Mouse (Mus musculus) gastrocnemius, postnatal 14 days (tissue): ENCODE results near the gene Hspb7. TPM values are rescaled to one million over a fixed set of nuclear protein-coding genes. Genes with fewer than 3 reads are reported as not detected.

Source experiments
- DNase-seq: peaks from one replicate; pipeline ENCODE4 v3.0.0; 2021; ENCODE audit warnings: mixed read lengths
- intact Hi-C: fragments of 180-260 bp; cut with DNase I; formaldehyde crosslinking; loops from one replicate; pipeline ENCODE4 v1.15.1; 2025; ENCODE audit warnings: low total_unique reads
- total RNA-seq, 2 experiments: library from RNA; stranded (reverse); gene quantifications; 2 replicates each; pipeline ENCODE4 v1.2.3; 2021

The Hspb7 gene
- total RNA-seq, 2 experiments from 2014 or later = 218 to 313 TPM

DNA sequence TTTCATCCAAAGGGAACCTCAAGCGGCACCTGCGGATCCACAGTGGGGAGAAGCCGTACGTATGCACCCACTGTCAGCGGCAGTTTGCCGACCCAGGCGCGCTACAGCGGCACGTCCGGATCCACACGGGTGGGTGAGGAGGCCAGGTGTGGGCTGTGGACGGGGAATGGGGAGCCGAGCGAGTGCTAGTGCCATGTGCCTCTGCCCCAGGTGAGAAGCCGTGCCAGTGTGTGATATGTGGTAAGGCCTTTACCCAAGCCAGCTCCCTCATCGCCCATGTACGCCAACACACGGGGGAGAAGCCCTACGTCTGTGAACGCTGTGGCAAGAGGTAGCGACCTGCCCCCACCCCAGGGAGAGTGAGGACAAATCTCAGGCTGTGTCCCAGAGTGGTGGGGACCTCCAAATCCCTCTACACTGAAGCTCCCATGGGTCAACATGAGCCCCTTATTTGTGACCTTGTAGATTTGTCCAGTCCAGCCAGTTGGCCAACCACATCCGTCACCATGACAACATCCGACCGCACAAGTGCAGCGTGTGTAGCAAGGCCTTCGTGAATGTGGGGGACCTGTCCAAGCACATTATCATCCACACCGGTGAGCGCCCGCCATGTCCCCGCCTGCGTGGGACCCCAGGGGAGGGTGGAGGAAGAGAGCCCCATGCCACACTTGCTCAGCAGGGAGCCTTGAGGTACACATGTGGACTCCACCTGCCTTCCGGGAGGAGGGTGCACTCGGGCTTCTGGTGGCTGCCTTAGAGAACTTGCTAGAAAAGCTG lies 45.1 kb downstream of the Hspb7 start:
- intact Hi-C loops = no loop called here
- DNase-seq = no peak

DNA sequence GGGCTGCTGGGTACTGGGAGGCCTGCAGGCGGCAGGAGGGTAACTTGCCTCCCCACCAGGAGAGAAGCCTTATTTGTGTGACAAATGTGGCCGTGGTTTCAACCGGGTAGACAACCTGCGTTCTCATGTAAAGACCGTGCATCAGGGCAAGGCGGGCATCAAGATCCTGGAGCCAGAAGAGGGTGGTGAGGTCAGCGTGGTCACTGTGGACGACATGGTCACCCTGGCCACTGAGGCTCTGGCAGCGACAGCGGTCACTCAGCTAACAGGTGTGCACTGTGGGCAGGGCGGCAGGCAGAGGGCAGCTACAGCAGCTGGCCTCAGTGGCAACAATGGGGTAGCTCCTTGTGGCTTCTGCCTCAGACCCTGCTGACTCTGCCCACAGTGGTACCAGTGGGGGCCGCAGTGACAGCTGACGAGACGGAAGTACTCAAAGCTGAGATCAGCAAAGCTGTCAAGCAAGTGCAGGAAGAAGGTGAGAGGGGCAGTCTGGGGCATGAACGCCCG lies 45.8 kb downstream of the Hspb7 start:
- intact Hi-C loops = no loop called here
- no peak for DNase-seq

DNA sequence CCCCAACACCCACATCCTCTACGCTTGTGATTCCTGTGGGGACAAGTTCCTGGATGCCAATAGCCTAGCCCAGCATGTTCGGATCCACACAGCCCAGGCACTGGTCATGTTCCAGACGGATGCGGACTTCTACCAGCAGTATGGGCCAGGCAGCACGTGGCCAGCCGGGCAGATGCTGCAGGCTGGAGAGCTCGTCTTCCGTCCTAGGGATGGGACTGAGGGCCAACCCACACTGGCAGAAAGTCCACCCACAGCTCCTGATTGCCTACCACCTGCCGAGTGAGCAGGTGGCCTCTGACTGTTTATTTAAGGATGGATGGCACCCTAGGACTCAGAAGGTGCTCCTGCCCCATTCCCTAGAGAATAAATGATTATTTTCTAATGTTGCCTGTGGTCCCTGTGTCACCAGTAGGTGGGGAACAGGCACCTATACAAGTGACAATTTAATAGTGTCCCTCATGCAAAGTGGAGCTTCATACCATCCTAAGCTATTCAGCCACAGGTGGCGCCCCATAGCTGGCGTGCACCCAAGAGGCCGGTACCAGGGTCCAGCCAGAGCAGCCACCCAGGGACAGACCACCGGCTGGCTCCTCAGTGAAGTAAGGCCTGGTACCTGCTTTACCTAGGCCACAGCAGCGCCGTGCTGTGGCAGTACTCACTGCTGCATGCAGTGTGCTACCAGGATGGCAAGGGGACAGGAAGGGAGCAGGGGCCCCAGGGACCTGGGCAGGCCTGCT lies 46.4 kb downstream of the Hspb7 start:
- DNase-seq = no peak

DNA sequence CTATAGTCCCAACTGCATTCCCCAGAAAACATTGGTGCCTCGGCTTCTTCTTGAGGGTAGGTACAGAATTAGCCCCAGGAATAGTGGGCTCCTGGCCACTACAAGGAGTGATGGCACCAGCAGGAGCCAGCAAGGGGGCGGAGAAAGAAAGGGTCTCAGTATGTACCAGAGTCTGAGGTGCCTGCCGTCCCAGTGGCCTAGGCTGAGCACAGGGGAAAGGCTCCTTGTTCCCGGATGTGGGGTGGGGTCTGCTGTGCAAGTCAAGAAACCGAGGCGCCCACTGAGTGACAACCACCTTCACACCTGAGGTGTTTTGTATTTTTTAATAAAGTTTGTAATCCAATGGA lies 47.0 kb downstream of the Hspb7 start:
- intact Hi-C loops = no loop called here
- DNase-seq = no peak

More for the DNA sequence above, 46.4 kb downstream of the Hspb7 start:
- intact Hi-C loops = no loop called here

DNA sequence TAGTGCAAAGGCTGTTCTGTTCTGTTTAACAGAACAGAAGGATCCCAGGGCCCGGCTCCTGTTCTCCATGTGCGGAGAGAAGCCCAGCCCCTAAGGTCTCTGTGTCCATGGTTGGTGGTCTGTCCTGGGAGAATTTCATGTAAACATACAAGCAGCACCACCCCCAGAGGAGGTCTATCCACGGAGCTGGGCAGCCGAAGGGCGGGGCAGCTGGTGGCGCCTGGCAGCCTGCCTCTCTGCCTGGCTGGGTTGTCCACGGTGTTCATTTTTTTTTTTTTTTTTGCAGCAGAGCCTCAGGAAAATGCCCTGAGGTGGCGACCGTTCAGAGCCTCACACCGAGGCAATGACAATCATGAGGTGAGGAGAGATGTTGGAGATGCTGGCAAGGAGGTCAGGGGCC lies 48.0 kb downstream of the Hspb7 start:
- DNase-seq = no peak
- intact Hi-C loops = no loop called here

DNA sequence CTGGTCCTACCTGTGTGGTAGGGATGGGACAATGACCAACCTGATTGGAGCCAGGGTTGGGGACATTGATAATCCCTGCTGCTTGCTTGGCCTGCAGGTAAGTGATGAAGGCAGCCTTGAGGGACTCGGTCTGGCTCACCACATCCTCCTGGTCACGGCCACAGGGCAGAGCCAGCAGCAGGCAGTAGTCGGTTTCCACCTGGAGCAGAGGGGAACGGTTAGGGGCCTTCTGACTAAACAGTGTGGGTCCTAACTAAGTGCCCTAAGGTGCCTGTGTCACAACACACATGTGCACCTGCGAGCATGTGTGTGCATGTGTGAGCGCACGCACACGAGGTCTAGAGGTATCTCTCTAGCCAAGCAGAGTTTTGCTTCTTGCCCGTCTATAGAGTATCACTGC lies 48.8 kb downstream of the Hspb7 start:
- intact Hi-C loops = no loop called here
- DNase-seq = no peak

DNA sequence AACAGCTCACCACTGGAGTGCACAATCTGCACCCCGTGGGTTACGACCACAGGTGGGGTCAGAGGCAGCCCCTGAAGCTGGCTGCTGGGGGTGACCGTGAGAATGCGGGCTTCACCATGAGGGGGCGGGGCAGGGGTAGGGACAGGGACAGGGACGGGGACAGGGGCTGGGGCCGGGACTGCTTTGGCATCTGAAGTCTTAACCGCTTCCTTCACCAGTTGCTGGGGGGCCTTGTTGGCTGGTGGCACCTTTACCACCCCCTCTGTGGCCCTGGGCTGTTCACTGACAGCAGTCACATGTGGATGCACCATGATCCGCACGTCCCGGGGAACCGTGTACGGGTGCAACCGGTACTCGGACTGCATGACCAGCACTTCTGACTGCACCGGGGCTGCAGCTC lies 50.9 kb downstream of the Hspb7 start:
- intact Hi-C loops = no loop called here
- no peak for DNase-seq

DNA sequence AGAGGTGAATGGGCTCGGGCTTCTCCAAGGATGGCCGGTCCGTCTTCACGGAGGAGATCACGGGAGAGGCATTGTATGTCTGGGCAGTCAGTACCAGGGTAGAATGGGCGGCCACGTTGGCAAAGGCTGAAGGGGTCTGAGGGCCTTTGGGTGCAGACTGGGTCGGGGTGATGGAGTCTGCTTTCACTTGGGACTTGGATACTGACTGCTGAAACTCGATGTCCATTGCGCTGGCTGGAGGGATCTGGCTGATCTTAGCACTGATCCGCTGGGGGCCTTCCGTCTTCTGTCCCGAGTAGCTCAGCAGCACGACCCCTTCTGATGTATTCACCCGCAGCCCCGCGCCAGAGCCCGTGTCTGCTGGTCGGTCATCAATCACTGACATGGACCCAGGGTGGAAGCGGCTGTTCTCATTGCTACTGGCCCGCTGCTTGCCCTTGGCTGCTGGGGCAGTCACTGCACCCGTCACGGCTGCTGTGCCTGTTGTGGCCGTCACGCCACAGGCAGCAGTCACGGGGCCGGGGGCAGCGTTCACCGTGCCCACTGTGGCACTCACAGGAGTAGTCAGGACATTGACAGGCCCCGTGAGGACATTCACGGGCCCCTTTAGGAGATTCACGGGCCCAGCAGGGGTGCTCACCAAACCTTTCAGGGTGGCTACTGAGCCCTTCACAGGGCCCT lies 52.2 kb downstream of the Hspb7 start:
- intact Hi-C loops = no loop called here
- no peak for DNase-seq

DNA sequence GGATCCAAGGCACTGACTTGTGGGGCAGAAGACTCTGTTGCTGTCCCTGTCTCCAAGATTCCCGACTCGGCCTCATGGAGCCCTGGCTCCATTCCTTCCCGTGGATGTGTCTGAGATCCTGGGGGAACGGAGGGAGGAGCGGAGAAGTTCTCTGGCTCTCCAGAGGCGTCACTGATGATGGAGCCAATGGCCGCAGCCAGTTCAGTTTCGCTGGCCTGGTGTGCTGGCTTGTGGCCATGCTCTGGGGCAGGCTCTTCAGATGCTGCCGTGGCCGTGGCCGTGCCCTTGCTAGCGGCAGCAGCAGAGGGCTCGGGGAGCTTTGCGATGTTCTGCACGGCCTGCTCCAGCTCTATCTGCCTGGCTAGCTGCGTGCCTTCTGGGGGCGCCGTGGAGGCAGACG lies 53.9 kb downstream of the Hspb7 start:
- intact Hi-C loops = no loop called here
- no peak for DNase-seq

Other genes with a start within 250 kb of the Hspb7 start
- under 1 TPM; 0.21 to 0.38 TPM for gene Rsg1, start 206.8 kb upstream of the Hspb7 start, total RNA-seq
- 1 to 10 TPM; 1.3 to 1.4 TPM for gene Arhgef19, start 181.3 kb upstream of the Hspb7 start, total RNA-seq
- gene Epha2, start 119.5 kb upstream of the Hspb7 start, total RNA-seq = 1 to 10 TPM; 2.9 to 3.7 TPM
- under 1 TPM in 1 of 2 experiments, not detected in 1; 0.25 TPM for gene Fam131c, start 52.6 kb upstream of the Hspb7 start, total RNA-seq
- gene Clcnka, start 22.1 kb upstream of the Hspb7 start, total RNA-seq = 1 to 10 TPM; 1.2 to 1.8 TPM
- under 1 TPM; 0.31 to 0.80 TPM for gene Clcnkb, start 4.8 kb upstream of the Hspb7 start, total RNA-seq
- not detected for gene Srarp, start 15.3 kb downstream of the Hspb7 start, total RNA-seq
- 10 to 100 TPM; 16.2 to 16.7 TPM for gene Zbtb17, start 23.9 kb downstream of the Hspb7 start, total RNA-seq
- 10 to 100 TPM; 20.1 to 22.1 TPM for gene Spen, start 117.8 kb downstream of the Hspb7 start, total RNA-seq
- gene Fblim1, start 185.3 kb downstream of the Hspb7 start, total RNA-seq = 1 to 10 TPM; 2.5 to 3.9 TPM
- gene Tmem82, start 197.9 kb downstream of the Hspb7 start, total RNA-seq = 1 to 10 TPM in 1 of 2 experiments, under 1 TPM in 1; 0.66 to 1.8 TPM
- gene Slc25a34, start 203.0 kb downstream of the Hspb7 start, total RNA-seq = 10 to 100 TPM in 1 of 2 experiments, 1 to 10 TPM in 1; 9.0 to 17.7 TPM
- gene Plekhm2, start 244.1 kb downstream of the Hspb7 start, total RNA-seq = 10 to 100 TPM; 22.2 to 27.7 TPM